Mouse (Mus musculus) bone marrow macrophage, adult 2 months (primary cell): Measurements from ENCODE around the gene Lrp2bp.

Source experiments
- CTCF ChIP-seq: IDR thresholded peaks from 2 replicates; pipeline ENCODE4 v1.5.1; 2012; ENCODE audit warnings: low read depth, mild to moderate bottlenecking, low read length, moderate library complexity
- POLR2A ChIP-seq: IDR thresholded peaks from 2 replicates; pipeline ENCODE4 v1.6.1; 2012; ENCODE audit warnings: mild to moderate bottlenecking, low read depth, low read length, borderline replicate concordance

GRCm38 (mm10) chr8:46010306-46010705 lies 11.2 kb downstream of the Lrp2bp start:
- TF ChIP-seq POLR2A (no peak), CTCF (no peak)
